Mouse (Mus musculus): ENCODE data around the gene Gpr33.

The Gpr33 gene

DNA sequence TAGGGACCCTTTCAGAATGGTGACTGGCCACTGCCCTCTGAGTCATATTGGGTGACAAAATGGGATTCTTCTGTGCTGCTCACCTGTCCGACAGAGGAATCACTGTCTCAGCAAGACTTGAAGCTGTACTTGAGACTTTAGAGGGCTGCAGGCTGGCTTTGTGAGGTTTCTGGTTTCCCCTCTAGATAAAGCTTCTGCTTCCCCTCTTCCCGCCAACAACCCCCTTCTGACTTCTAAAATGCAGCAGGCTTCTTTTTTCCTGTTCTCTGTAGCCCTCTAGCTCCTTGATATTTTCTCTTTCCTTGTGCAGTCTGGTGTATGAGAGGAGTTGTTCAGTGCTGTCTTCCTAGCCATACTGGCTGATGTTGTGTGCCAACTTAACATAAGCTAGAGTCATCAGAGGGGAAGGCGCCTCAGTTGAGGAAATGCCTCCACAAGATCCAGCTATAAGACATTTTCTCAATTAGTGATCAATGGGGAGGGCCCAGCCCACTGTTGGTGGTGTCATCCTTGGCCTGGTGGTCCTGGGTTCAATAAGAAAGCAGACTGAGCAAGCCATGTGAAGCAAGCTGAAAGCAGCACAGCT lies 42.6 kb downstream of the Gpr33 start:
- DNase-seq (ENCODE audit: low spot score in 2 of 2): no peak

DNA sequence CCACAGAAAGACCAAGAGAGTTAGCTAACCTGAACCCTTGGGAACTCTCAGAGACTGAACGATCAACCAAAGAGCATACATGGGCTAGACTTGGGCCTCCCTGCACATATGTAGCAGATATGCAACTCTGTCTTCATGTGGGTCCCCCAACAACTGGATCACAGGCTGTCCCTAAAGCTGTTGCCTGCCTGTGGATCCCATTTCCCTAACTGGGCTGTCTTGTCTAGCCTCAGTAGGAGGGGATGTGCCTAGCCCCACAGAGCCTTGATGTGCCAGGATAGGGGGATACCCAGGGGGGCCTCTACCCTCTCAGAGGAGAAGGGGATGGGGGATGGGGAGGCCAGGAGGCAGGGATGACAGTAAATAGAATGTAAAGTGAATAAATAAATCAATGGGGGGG lies 44.2 kb downstream of the Gpr33 start:
- no peak for DNase-seq (ENCODE audit: low spot score in 2 of 2)

DNA sequence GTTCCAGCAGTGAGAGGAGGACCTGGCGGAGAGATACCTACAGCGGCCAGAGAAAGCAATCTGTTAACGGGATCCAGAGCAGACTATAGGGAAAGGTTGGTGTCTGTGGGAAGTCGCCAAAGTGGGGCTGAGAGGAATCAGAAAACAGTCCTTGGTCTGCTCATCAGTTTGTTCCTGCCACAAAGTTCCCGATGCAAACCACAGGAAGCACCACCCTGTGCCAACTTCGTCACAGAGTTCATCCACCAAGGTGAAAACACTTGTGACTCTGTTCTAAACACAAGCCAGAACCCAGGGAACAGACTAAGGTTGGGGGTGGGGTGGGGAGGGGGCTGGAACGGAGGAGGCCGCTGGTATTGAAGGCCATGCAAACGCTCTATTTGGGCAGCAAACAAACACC lies 51.3 kb downstream of the Gpr33 start:
- DNase-seq (ENCODE audit: low spot score in 2 of 2): no peak

DNA sequence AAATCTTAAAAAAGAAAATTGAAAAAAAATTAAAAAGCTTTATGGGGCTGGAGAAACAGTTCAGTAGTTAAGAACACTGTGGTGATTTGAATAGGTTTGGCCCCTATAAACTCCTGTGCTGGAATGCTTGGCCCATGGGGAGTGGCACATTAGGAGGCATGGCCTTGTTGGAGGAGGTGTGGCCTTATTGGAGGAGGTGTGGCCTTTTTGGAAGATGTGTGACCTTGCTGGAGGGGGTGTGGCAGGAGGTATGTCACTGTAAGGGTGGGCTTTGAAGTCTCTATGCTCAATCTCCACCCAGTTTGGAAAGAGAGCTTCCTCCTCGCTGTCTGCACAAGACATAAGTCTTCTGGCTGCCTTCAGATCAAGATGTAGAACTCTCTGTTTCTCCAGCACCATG lies 53.5 kb downstream of the Gpr33 start:
- no peak for DNase-seq (ENCODE audit: low spot score in 2 of 2)

All from cerebellum, postnatal 4 days (tissue).